Mouse (Mus musculus): ENCODE results near the gene Rel.

The Rel gene

DNA sequence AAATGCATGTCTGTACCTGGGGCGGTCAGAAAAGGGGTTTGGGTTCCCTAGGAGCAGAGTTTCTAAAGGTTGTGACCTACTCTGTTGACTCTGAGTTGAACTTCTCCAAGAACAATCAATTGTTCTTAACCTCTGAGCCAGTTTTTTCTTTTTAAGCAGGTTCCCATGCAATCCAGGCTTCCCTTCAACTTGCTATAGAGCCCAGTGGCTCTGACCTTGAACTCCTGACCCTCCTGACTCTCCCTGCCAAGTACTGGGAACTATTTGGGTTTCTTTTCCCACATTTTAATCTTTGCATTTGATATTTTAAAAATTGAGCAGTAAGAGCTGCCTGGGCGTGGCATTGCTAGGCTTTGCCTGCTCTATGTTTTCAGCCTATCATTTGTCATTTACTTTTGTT is 77.5 kb downstream of the Rel start:
- no peak for ATAC-seq (ENCODE audit: insufficient number of reproducible peaks, low FRiP score, low TSS enrichment)

DNA sequence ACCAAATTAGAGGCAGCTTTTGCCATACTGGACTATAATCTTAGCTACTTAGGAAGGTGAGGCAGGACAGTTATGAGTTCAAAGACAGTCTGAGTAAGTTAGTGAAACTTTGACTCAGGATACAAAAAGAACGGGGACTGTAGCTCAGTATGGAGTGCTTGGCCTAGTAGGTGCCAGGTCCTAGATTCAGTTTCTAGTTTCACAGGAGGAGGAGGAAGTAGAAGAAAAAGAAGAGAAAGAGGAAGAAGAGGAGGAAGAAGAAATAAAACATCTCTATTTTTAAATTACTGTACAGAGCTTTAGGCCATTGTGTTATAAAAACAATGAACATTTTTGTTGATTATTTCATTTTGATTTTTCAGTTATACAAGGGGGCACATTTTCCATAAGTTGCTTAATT is 82.7 kb downstream of the Rel start:
- ATAC-seq (ENCODE audit: insufficient number of reproducible peaks, low FRiP score, low TSS enrichment): no peak

Measured in cerebellum, adult (tissue).